Mouse (Mus musculus): Measurements from ENCODE around the gene Mgll. TPM values are rescaled to one million over a fixed set of nuclear protein-coding genes. Genes with fewer than 3 reads are reported as not detected.
A peak's percentile ranks its signal among the peaks of the same experiment; 100 is the strongest.

Gene Mgll
- polyA plus RNA-seq, 1 experiment from 2014 or later: 75.8 TPM

- Histone ChIP-seq H3K9me3 (no peaks in the 10 kb centered on the region), H3K4me2 (no peak overlapping the region), H3K36me3 (no peaks in the 10 kb centered on the region), H3K27ac (no peak overlapping the region), H3K4me1 (peaks cover 27% of the 10 kb centered on the region), H3K9ac (no peak overlapping the region), H3K4me3 (no peak overlapping the region), H3K27me3 (no peaks in the 10 kb centered on the region)
- WGBS: 51% methylated on average over 5 of the region's 5 CpGs
- ATAC-seq (ENCODE audit: borderline replicate concordance, extremely low read depth, low FRiP score, low TSS enrichment): 0 out of 2 replicates have a peak, but pooled peaks have one; percentile 46
Measured at GRCm38 (mm10) chr6:88752711-88753219, 28.6 kb downstream of the Mgll start.

DNA sequence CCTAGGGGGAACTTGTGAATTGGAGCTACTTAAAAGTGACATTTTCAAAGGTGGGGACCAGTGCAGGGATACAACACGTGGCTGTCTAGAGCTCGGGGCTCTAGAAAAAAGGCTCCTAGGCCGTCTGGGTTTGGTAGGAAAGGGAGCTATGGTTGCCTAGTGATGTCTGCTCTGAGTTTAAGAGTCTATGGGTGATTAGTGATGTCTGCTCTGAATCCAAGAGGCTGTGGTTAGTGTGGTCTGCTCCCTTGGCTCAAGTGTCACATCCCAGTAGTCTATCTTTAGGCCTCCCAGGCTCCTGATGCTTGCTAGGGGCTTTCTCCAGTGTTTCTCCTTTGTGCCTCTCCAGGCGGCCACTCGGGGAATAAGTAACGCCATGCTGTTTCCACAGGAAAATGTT lies 29.4 kb downstream of the Mgll start:
- H3K36me3 ChIP-seq: no peaks in the 10 kb centered on the region
- no peak overlapping the region for H3K27ac ChIP-seq
- no peaks in the 10 kb centered on the region for H3K27me3 ChIP-seq
- WGBS: 60% methylated on average over 6 of the region's 6 CpGs
- H3K4me1 ChIP-seq: peaks cover 33% of the 10 kb centered on the region
- ATAC-seq (ENCODE audit: borderline replicate concordance, extremely low read depth, low FRiP score, low TSS enrichment): no peak
- no peak overlapping the region for H3K4me3 ChIP-seq
- no peak overlapping the region for H3K9ac ChIP-seq
- H3K9me3 ChIP-seq: no peaks in the 10 kb centered on the region
- no peak overlapping the region for H3K4me2 ChIP-seq

GRCm38 (mm10) chr6:88756992-88757391 lies 32.8 kb downstream of the Mgll start:
- 62% methylated on average over 4 of the region's 4 CpGs for WGBS
- no peak for ATAC-seq (ENCODE audit: borderline replicate concordance, extremely low read depth, low FRiP score, low TSS enrichment)
- Histone ChIP-seq H3K27me3 (no peaks in the 10 kb centered on the region), H3K27ac (no peak overlapping the region), H3K36me3 (no peaks in the 10 kb centered on the region), H3K4me2 (no peak overlapping the region), H3K9ac (no peak overlapping the region), H3K9me3 (no peaks in the 10 kb centered on the region), H3K4me1 (peaks cover 62% of the 10 kb centered on the region), H3K4me3 (no peak overlapping the region)

GRCm38 (mm10) chr6:88758074-88758473 lies 33.9 kb downstream of the Mgll start:
- peaks cover 55% of the 10 kb centered on the region for H3K4me1 ChIP-seq
- 67% methylated on average over 8 of the region's 8 CpGs for WGBS
- ATAC-seq (ENCODE audit: borderline replicate concordance, extremely low read depth, low FRiP score, low TSS enrichment): no peak
- H3K27me3 ChIP-seq: no peaks in the 10 kb centered on the region
- no peaks in the 10 kb centered on the region for H3K9me3 ChIP-seq
- H3K9ac ChIP-seq: no peak overlapping the region
- no peak overlapping the region; the same call in 1 of the 2 replicates for H3K27ac ChIP-seq
- no peak overlapping the region for H3K4me3 ChIP-seq
- no peaks in the 10 kb centered on the region for H3K36me3 ChIP-seq
- no peak overlapping the region for H3K4me2 ChIP-seq

DNA sequence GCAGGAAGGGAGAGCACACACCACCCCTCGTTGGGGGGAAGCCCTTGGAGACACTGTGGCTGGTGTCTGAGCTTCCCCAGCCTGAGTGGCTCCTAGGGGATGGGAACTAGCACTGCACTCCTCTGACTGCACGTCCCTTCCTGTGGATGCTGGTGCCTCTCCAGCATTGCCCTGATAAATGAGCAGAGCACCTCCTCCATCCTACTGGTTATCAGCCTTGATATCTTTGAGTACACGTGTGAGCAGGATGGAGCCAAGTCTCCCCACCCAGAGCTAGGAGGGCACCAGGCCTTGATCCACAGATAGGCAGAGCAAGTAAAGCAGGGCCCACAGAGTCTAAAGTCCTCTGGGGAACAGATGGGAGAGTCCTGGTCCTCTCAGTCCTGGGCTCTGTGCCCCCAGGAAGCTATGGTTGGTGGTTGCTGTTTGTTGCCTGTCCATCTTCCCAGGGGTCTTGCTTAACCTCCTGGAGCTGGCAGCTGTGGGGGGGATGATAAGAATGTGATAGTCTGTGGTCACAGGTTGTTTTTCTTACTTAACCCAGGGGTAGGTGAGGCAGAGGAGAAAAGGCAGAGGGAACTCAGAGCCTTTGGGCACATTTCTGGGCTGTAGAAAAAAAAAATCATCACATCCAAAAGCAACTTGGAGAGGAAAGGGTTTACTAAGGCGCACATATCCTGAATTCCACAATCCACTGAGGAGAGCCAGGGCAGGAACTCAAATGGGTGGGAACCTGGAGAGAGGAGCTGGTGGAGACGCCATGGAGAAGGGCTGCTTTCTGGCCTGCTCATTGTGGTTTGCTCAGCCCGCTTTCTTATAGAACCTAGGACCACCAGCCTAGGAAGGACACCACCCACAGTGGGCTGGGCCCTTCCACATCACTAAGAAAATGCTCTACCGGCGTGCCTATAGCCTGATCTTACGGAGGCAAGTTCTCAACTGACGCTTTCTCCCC lies 34.6 kb downstream of the Mgll start:
- Histone ChIP-seq H3K9me3 (no peaks in the 10 kb centered on the region), H3K9ac (no peak overlapping the region), H3K27ac (0 out of 2 replicates have a peak overlapping the region, but pooled peaks have one; percentile 3), H3K4me3 (no peak overlapping the region), H3K27me3 (no peaks in the 10 kb centered on the region), H3K36me3 (no peaks in the 10 kb centered on the region), H3K4me2 (no peak overlapping the region), H3K4me1 (peaks cover 55% of the 10 kb centered on the region)
- WGBS: 61% methylated on average over 10 of the region's 10 CpGs
- peak; percentile 43; the same call in 1 of the 2 replicates for ATAC-seq (ENCODE audit: borderline replicate concordance, extremely low read depth, low FRiP score, low TSS enrichment)

GRCm38 (mm10) chr6:88759793-88760453 lies 35.7 kb downstream of the Mgll start:
- no peak overlapping the region for H3K4me3 ChIP-seq
- no peak overlapping the region for H3K9ac ChIP-seq
- H3K9me3 ChIP-seq: no peaks in the 10 kb centered on the region
- no peak overlapping the region for H3K4me2 ChIP-seq
- peak; percentile 68; the same call in 1 of the 2 replicates for ATAC-seq (ENCODE audit: borderline replicate concordance, extremely low read depth, low FRiP score, low TSS enrichment)
- peaks cover 50% of the 10 kb centered on the region for H3K4me1 ChIP-seq
- no peaks in the 10 kb centered on the region for H3K36me3 ChIP-seq
- H3K27me3 ChIP-seq: no peaks in the 10 kb centered on the region
- peak overlapping the region; percentile 0; the same call in 1 of the 2 replicates for H3K27ac ChIP-seq
- WGBS: 42% methylated on average over 17 of the region's 17 CpGs

DNA sequence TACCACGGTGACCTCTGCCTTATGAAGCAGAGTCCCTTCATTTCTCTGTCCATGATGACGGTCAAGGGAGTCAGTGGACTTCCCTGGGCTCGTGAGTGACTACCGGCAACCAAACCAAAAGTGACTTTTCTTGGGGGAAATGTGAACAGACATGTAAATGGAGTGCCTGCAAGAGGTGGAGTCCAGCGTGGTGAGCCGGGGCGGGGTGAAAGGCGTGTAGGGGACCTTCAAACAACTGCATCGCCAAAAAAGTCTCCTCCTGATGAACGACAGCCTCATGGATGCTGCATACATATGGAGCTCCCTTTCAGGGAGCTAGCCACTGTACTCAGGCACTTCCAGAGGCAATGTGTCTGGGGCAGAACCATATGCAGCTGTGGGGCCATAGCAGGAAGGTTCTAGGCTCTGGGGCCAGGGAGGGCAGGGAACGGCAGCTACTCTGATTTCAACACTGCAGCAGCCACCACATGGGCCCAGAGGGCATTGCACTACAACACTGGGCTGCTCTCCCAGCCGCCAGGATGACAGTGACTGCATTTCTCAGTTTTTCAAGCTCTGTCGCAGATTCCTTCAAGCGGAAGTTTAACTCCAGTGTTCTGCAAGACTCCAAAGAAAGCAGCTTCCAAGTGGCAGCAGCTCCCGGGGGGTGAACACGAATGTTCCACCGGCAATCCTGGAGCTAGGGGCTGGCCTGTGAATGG lies 36.9 kb downstream of the Mgll start:
- no peak for ATAC-seq (ENCODE audit: borderline replicate concordance, extremely low read depth, low FRiP score, low TSS enrichment)
- no peak overlapping the region for H3K4me3 ChIP-seq
- 71% methylated on average over 17 of the region's 17 CpGs for WGBS
- H3K36me3 ChIP-seq: peaks cover 2% of the 10 kb centered on the region; the same call in 1 of the 2 replicates
- H3K9ac ChIP-seq: no peak overlapping the region
- no peak overlapping the region for H3K4me2 ChIP-seq
- H3K4me1 ChIP-seq: peaks cover 53% of the 10 kb centered on the region
- H3K9me3 ChIP-seq: no peaks in the 10 kb centered on the region
- no peaks in the 10 kb centered on the region for H3K27me3 ChIP-seq
- no peak overlapping the region for H3K27ac ChIP-seq

GRCm38 (mm10) chr6:88761684-88762439 lies 37.6 kb downstream of the Mgll start:
- Histone ChIP-seq H3K36me3 (peaks cover 2% of the 10 kb centered on the region; the same call in 1 of the 2 replicates), H3K9me3 (no peaks in the 10 kb centered on the region), H3K9ac (no peak overlapping the region), H3K4me3 (no peak overlapping the region), H3K27ac (no peak overlapping the region), H3K27me3 (no peaks in the 10 kb centered on the region), H3K4me1 (peaks cover 52% of the 10 kb centered on the region), H3K4me2 (no peak overlapping the region)
- no peak for ATAC-seq (ENCODE audit: borderline replicate concordance, extremely low read depth, low FRiP score, low TSS enrichment)
- 62% methylated on average over 17 of the region's 17 CpGs for WGBS

DNA sequence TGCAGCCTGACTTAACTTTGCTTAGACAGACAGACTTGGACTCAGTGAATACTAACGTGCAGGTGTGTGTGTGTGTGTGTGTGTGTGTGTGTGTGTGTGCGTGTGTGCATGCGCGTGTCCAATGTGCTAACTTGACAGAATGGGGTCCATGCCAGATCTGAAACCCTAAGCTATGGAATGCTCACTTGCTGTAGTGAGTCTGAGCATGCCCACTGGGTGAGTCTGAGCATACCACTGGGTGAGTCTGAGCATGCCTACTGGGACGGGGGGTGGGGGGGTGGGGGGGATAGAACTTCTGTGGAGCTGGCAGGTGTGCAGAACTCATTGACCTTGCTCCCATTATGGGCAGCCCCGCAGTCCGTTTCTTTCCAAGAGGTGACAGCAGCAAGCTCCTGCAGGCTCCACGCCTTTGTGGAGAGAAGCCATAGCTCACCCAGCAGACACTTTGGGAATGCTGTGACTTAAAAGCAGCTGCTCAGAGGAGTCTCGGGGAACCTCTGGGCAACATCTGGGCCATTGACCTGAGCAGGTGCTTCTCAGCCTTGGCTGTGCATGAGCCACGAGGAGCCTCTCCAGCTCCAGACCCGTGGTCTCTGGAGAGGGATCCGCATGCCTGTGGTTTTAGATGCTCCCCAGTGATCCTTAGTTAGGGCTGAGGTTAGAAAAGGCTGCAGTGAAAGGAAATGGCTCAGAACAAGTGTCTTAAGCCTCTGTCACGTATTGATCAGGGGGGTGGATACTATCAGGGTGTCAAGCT lies 38.4 kb downstream of the Mgll start:
- 59% methylated on average over 13 of the region's 13 CpGs for WGBS
- ATAC-seq (ENCODE audit: borderline replicate concordance, extremely low read depth, low FRiP score, low TSS enrichment): no peak
- peaks cover 2% of the 10 kb centered on the region; the same call in 1 of the 2 replicates for H3K36me3 ChIP-seq
- no peak overlapping the region for H3K4me3 ChIP-seq
- no peak overlapping the region for H3K27ac ChIP-seq
- H3K27me3 ChIP-seq: no peaks in the 10 kb centered on the region
- no peak overlapping the region for H3K9ac ChIP-seq
- H3K9me3 ChIP-seq: no peaks in the 10 kb centered on the region
- peaks cover 46% of the 10 kb centered on the region for H3K4me1 ChIP-seq
- H3K4me2 ChIP-seq: no peak overlapping the region

- Histone ChIP-seq H3K9me3 (no peaks in the 10 kb centered on the region), H3K27ac (no peak overlapping the region), H3K4me2 (no peak overlapping the region), H3K27me3 (no peaks in the 10 kb centered on the region), H3K4me3 (no peak overlapping the region), H3K4me1 (peaks cover 39% of the 10 kb centered on the region), H3K36me3 (peaks cover 2% of the 10 kb centered on the region; the same call in 1 of the 2 replicates), H3K9ac (no peak overlapping the region)
- no peak for ATAC-seq (ENCODE audit: borderline replicate concordance, extremely low read depth, low FRiP score, low TSS enrichment)
- 79% methylated on average over 3 of the region's 3 CpGs for WGBS
Measured at GRCm38 (mm10) chr6:88763518-88764077, 39.4 kb downstream of the Mgll start.
